Mouse (Mus musculus) ES-E14 (cell line): ENCODE results near the gene Gm13889.

Experiments used
- HCFC1 ChIP-seq: IDR thresholded peaks from 2 replicates; pipeline ENCODE4 v1.6.1; 2012; ENCODE audit warnings: low read length, inconsistent platforms, borderline replicate concordance; ENCODE audit not compliant: insufficient read depth
- MAFK ChIP-seq: IDR thresholded peaks from 2 replicates; pipeline ENCODE4 v1.6.1; 2014; ENCODE audit warnings: mild to moderate bottlenecking, low read depth, low read length, inconsistent platforms; ENCODE audit not compliant: insufficient read depth
- ZNF384 ChIP-seq: IDR thresholded peaks from 2 replicates; pipeline ENCODE4 v1.6.1; 2012; ENCODE audit warnings: low read depth, low read length, inconsistent platforms

DNA sequence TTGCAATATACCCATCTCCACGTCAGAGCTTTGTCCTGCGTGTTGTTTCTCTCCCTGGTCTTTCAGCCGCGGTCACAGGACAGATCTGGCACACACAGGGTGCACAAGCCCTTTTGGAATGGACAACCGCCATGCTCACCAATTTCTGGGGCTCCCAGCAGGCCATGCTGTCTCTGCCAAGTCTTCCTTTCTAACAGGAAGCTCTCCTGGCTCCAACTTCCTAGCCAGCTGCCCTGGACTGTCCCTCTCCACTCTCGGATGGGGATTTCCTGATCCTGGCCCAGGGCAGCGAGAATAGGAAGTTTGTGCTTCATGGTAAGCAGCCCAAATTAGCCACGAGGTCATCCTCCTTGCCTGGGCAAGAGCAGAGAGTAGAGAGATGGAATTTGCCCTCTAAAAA is 4.7 kb upstream of the Gm13889 start:
- TF ChIP-seq HCFC1 = no peak
- TF ChIP-seq MAFK = no peak
- TF ChIP-seq ZNF384 = no peak
